Mouse (Mus musculus) intestine, embryonic 14.5 days (tissue): ENCODE measurements around the gene Fbxl12. TPM values are rescaled to one million over a fixed set of nuclear protein-coding genes. Genes with fewer than 3 reads are reported as not detected.
A peak's percentile ranks its signal among the peaks of the same experiment; 100 is the strongest.

ENCODE experiments used
- ATAC-seq: fragments of 200-750 bp; cut with Nextera tagmentation; replicated peaks from 2 replicates; pipeline ENCODE4 v1.8.0; 2017; ENCODE audit warnings: low read depth, moderate number of reproducible peaks, moderate TSS enrichment, moderate library complexity; ENCODE audit not compliant: low FRiP score, low TSS enrichment
- DNase-seq: peaks from one replicate; pipeline ENCODE4 v3.0.0-alpha.2; 2018; ENCODE audit warnings: low spot score
- H3K27ac ChIP-seq: fragments of 300-500 bp; sonication (generic); 2 replicates; pipeline ENCODE4 v1.5.1; 2014; ENCODE audit warnings: low read depth, mild to moderate bottlenecking, control low read depth
- H3K27me3 ChIP-seq: fragments of 300-500 bp; sonication (generic); replicated peaks from 2 replicates; pipeline ENCODE4 v1.6.1; 2014; ENCODE audit warnings: low read length, control low read depth; ENCODE audit not compliant: control insufficient read depth, insufficient read depth
- H3K36me3 ChIP-seq: fragments of 300-500 bp; sonication (generic); 2 replicates; pipeline ENCODE4 v1.6.1; 2014; ENCODE audit warnings: low read length, control low read depth; ENCODE audit not compliant: control insufficient read depth, insufficient read depth
- H3K4me1 ChIP-seq: fragments of 300-500 bp; sonication (generic); replicated peaks from 2 replicates; pipeline ENCODE4 v1.6.1; 2014; ENCODE audit warnings: low read length, control low read depth, mixed read lengths; ENCODE audit not compliant: control insufficient read depth, insufficient read depth
- H3K4me2 ChIP-seq: fragments of 300-500 bp; sonication (generic); 2 replicates; pipeline ENCODE4 v1.6.1; 2014; ENCODE audit warnings: low read length
- H3K4me3 ChIP-seq: fragments of 300-500 bp; sonication (generic); 2 replicates; pipeline ENCODE4 v1.5.1; 2014; ENCODE audit warnings: low read depth, low read length, control low read depth, mixed read lengths
- H3K9ac ChIP-seq: fragments of 300-500 bp; sonication (generic); 2 replicates; pipeline ENCODE4 v1.6.1; 2014; ENCODE audit warnings: mild to moderate bottlenecking, low read length
- H3K9me3 ChIP-seq: fragments of 300-500 bp; sonication (generic); 2 replicates; pipeline ENCODE4 v1.6.1; 2016; ENCODE audit warnings: low read length, control low read depth; ENCODE audit not compliant: control insufficient read depth
- WGBS: fragments of 180-500 bp; shearing (Covaris S2); extraction: QIAGEN DNeasy Blood & Tissue Kit; methylation state at CpG from one replicate; pipeline ENCODE4 v1.1.7; 2014; 5-methylcytosine and 5-hydroxymethylcytosine counted together
- polyA plus RNA-seq: library from polyadenylated mRNA; unstranded; fragments of >200 nt; fragmentation: Nextera tagmentation; extraction: Ambion mirVana; gene quantifications from 2 replicates; pipeline ENCODE4 v1.2.1, GENCODE M21; 2014

The Fbxl12 gene
- polyA plus RNA-seq, 1 experiment from 2014 or later: 11.6 TPM

DNA sequence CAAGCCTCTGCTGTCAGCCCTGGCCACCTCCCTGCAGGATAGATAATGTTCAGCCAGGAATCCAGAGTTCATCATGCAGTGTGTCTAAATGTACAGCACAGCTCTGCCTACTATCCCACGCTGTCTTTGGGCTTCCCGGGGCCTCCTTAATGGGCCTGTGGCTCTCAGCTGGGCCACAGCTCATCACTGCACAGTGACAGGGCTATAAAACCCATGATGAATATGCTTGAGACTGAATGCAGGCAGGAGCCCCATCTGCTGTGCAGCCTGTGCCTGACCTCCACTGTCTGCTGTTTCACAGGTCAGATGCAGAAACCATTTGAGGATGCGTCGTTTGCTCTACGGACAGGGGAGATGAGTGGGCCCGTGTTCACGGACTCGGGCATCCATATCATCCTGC is 18.3 kb upstream of the Fbxl12 start:
- Histone ChIP-seq H3K27me3 (no peaks in the 10 kb centered on the region), H3K9me3 (no peaks in the 10 kb centered on the region), H3K4me2 (no peak overlapping the region), H3K4me1 (peaks cover 4% of the 10 kb centered on the region; the same call in 1 of the 2 replicates), H3K36me3 (peaks cover 67% of the 10 kb centered on the region), H3K9ac (no peak overlapping the region), H3K4me3 (no peak overlapping the region), H3K27ac (no peak overlapping the region)
- ATAC-seq: no peak
- 88% methylated on average over 8 of the region's 8 CpGs for WGBS
- no peak for DNase-seq

DNA sequence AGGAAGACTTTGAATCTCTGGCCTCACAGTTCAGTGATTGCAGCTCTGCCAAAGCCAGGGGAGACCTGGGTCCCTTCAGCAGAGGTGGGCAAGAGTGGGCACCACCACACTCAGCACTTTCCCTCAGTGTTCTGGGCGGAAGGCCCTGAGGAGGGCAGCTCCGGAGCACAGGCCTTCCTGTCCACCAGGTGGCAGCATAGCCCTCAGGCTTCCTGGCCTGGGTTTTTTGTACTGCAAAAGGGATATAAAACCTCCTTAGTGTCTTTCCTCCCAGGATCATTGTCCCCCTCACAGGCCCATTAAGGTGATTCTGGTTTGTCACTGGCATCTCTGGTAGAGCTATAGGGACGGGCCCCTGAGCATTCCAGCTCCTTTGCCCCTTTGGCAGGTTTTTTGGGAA is 17.8 kb upstream of the Fbxl12 start:
- peaks cover 72% of the 10 kb centered on the region for H3K36me3 ChIP-seq
- H3K4me2 ChIP-seq: no peak overlapping the region
- H3K4me1 ChIP-seq: peaks cover 4% of the 10 kb centered on the region; the same call in 1 of the 2 replicates
- H3K9me3 ChIP-seq: no peaks in the 10 kb centered on the region
- H3K27ac ChIP-seq: no peak overlapping the region
- no peak overlapping the region for H3K4me3 ChIP-seq
- no peaks in the 10 kb centered on the region for H3K27me3 ChIP-seq
- 60% methylated on average over 3 of the region's 3 CpGs for WGBS
- H3K9ac ChIP-seq: no peak overlapping the region
- DNase-seq (peak; percentile 80), ATAC-seq (no peak)

- no peaks in the 10 kb centered on the region for H3K9me3 ChIP-seq
- peaks cover 84% of the 10 kb centered on the region for H3K36me3 ChIP-seq
- H3K4me2 ChIP-seq: no peak overlapping the region
- 88% methylated on average over 3 of the region's 3 CpGs for WGBS
- H3K27ac ChIP-seq: no peak overlapping the region
- H3K4me1 ChIP-seq: peaks cover 16% of the 10 kb centered on the region
- no peaks in the 10 kb centered on the region for H3K27me3 ChIP-seq
- ATAC-seq: no peak
- no peak for DNase-seq
- H3K9ac ChIP-seq: no peak overlapping the region
- H3K4me3 ChIP-seq: no peak overlapping the region
Observed at GRCm38 (mm10) chr9:20657546-20657945, 13.0 kb upstream of the Fbxl12 start.

DNA sequence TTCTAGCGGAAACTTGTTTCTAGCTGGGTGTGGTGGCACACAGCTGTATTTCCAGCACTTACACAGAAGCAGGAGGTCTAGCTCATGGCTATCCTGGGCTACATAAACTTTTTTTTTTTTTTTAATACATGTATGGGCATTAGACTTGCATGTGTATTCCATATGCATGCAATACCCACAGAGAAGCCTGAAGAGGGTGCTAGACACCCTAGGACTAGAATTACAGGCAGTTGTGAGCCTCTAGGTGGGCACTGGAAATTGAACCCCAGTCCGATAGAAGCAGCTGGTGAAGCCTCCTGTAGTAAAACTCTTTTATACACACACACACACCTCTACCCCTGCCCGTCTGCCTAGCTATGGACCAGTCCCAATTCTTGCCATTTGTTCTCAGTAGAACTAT is 9.3 kb upstream of the Fbxl12 start:
- ATAC-seq (no peak), DNase-seq (no peak)
- no peak overlapping the region for H3K4me2 ChIP-seq
- peaks cover 54% of the 10 kb centered on the region for H3K36me3 ChIP-seq
- no peak overlapping the region for H3K9ac ChIP-seq
- no peaks in the 10 kb centered on the region for H3K9me3 ChIP-seq
- no peak overlapping the region for H3K27ac ChIP-seq
- no peaks in the 10 kb centered on the region for H3K27me3 ChIP-seq
- 89% methylated on average over 3 of the region's 3 CpGs for WGBS
- H3K4me3 ChIP-seq: no peak overlapping the region
- H3K4me1 ChIP-seq: peaks cover 20% of the 10 kb centered on the region

DNA sequence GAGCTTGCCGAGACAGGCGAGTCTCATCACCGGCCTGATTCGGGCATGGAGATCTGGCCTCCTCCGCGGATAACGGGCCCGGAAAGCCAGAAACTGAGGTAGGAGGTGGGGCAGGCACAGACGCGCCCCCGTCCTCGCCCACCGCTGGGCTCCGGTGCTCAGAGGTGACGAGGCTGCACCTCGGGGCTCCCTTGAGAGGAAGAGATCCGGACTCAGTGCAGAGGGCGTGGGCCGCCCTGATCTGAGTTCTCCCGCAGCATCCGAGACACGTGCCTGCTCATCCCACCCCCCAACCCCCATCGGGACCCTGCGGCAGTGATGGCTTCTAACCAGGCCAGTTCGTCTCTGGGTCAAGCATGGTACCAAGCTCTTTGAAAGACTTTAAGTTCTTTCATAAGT is 7.7 kb upstream of the Fbxl12 start:
- no peak for DNase-seq
- Histone ChIP-seq H3K4me3 (peak overlapping the region; percentile 93), H3K36me3 (peaks cover 53% of the 10 kb centered on the region), H3K27ac (0 out of 2 replicates have a peak overlapping the region, but pooled peaks have one; percentile 27), H3K9ac (peak overlapping the region; percentile 83), H3K9me3 (no peaks in the 10 kb centered on the region), H3K4me2 (peak overlapping the region; percentile 65), H3K4me1 (peaks cover 20% of the 10 kb centered on the region), H3K27me3 (no peaks in the 10 kb centered on the region)
- WGBS: 1% methylated on average over 24 of the region's 25 CpGs
- peak; percentile 21; the same call in 1 of the 2 replicates for ATAC-seq

DNA sequence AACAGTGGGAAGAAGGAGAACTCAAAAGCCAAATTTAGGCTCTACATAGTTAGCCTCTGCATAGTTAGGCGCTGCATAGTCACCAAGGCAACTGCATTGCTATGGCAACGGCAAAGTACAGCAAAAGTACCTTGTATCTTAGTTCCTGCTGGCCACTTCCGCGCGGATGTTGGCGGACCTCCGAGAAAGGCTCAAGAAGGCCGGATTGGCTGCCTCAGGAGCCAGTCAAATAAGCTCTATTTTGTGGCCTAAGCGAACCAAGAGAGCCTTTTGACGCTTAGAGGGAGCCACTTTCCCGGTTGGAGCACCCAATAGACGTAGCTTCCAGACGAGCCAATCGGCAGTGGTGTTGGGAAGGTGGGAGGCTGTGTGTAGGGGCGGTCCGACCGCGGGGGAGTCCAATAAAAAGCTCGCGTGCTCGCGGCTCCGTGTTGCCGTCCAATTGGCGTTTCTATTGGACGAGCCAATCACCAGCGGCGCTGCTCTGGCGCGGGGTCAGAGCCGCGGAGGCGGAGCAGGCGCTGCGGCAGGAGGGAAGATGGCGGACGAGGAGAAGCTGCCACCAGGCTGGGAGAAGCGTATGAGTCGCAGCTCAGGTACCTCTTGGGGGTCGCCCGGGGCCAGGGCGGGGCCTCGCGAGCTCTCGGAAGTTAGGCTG is 7.2 kb upstream of the Fbxl12 start, which contains the start of gene Pin1:
Gene Pin1 (plus strand): TSS at position 494 of the 658 bp plus-strand sequence.
- H3K27ac ChIP-seq: peak within 1 kb of the TSS; percentile 62; the same call in 1 of the 2 replicates
- H3K4me3 ChIP-seq: peak within 1 kb of the TSS; percentile 93
- H3K27me3 ChIP-seq: no peaks in the 10 kb centered on the region
- under 1% methylated on average over 45 of the region's 45 CpGs for WGBS
- peak within 1 kb of the TSS; percentile 83 for H3K9ac ChIP-seq
- H3K9me3 ChIP-seq: no peaks in the 10 kb centered on the region
- H3K4me2 ChIP-seq: peak within 1 kb of the TSS; percentile 65
- peak; percentile 99 for ATAC-seq
- peak; percentile 92 for DNase-seq
- H3K4me1 ChIP-seq: peaks cover 20% of the 10 kb centered on the region
- peaks cover 53% of the 10 kb centered on the region for H3K36me3 ChIP-seq

- 4% methylated on average over 17 of the region's 17 CpGs for WGBS
- H3K9ac ChIP-seq: peak overlapping the region; percentile 78
- peak overlapping the region; percentile 88 for H3K4me2 ChIP-seq
- DNase-seq (no peak), ATAC-seq (no peak)
- no peaks in the 10 kb centered on the region for H3K27me3 ChIP-seq
- peaks cover 22% of the 10 kb centered on the region for H3K4me1 ChIP-seq
- no peaks in the 10 kb centered on the region for H3K9me3 ChIP-seq
- H3K27ac ChIP-seq: peak overlapping the region; percentile 71; the same call in 1 of the 2 replicates
- H3K4me3 ChIP-seq: peak overlapping the region; percentile 84
- peaks cover 32% of the 10 kb centered on the region for H3K36me3 ChIP-seq
Observed at GRCm38 (mm10) chr9:20645121-20645520, 554 bp upstream of the Fbxl12 start.

- peak overlapping the region; percentile 97 for H3K27ac ChIP-seq
- 6% methylated on average over 13 of the region's 13 CpGs for WGBS
- H3K4me3 ChIP-seq: peak overlapping the region; percentile 84
- DNase-seq (peak; percentile 52), ATAC-seq (no peak)
- peaks cover 29% of the 10 kb centered on the region for H3K36me3 ChIP-seq
- peaks cover 22% of the 10 kb centered on the region for H3K4me1 ChIP-seq
- no peaks in the 10 kb centered on the region for H3K9me3 ChIP-seq
- H3K9ac ChIP-seq: peak overlapping the region; percentile 78
- H3K4me2 ChIP-seq: peak overlapping the region; percentile 88
- H3K27me3 ChIP-seq: no peaks in the 10 kb centered on the region
Observed at GRCm38 (mm10) chr9:20643781-20644180, 786 bp downstream of the Fbxl12 start.
